Mouse (Mus musculus): ENCODE measurements around the gene Prmt7.

DNA sequence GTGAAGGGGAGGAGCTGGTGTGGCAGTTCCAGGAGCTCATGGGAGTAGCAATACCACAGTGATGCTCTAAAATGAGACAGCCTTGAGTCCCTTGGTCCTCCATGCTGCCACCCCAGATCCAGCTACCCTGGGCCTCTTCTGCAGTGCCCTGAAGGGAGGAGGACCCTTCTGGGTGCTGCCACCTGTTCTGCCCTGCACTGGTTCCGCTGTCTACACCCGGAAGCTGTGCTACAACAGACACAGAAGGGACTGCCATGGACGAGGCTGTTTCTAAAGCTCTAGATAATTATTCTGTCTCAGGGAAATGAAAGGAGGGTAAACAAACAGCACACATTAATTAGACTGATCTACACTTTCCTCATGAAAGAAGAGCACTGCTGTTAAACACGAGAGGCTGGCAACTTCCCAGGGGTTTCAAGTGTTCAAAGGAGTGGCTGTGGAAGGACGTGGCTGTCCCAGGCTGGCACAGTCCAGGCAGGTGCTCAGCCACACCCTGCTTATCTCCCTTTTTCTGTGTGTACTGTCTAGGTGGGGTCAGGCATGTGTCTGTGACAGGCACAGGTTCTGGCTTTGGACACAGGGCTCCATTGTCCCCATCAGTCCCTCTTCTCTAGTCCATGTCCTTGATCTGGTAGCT, 58.1 kb downstream of the Prmt7 start:
- TF ChIP-seq POLR2A (IDR thresholded peaks at IDR 0.05; ENCODE audit: borderline replicate concordance, control insufficient read depth, low read depth, low read length) (no peak), CTCF (IDR thresholded peaks at IDR 0.05; ENCODE audit: control insufficient read depth, insufficient read depth, low read length) (no peak)

Measured in bone marrow, adult 2 months (tissue).